Mouse (Mus musculus): ENCODE data around the gene Sirpa. TPM values are rescaled to one million over a fixed set of nuclear protein-coding genes. Genes with fewer than 3 reads are reported as not detected.

Gene Sirpa
- polyA plus RNA-seq, 1 experiment from 2014 or later = 24.9 TPM

DNA sequence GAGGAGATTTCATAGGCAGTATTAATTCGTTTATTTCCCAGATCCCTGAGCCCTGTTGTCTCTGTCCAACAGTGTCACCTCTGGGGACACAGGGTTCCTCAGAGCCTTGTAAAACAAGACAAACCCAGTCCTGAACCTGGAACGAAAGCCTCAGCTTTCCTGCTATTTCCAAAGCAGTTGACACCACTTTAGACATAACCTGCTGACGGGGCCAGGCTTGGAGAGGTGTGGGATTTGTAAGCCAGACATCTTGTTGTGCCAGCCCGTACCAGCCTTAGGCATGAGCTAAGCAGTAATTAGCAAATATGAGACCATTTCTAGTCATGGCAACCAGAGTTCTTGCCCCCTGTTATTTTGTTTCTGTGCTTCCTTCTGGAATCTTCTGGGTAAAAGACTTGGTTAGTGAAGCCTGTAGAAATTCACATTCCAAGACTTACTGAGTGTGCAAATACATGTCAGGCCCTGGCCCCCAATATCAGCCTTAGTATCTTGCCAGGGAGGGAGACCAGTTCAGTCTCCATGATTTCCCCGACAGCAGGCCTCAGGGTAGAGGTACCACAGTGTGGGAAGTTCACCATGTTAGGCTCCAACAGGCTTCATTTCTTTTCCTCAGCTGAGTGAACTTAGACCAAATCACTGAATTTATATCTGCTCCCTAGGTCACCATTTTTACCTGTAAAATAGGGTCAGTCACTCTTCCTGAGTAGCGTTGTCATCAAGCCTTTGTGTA lies 36.0 kb downstream of the Sirpa start:
- Histone ChIP-seq H3K9ac (no peak overlapping the region), H3K4me2 (no peak overlapping the region), H3K4me3 (no peak overlapping the region), H3K36me3 (peaks cover 18% of the 10 kb centered on the region), H3K27ac (replicated peaks) (no peak overlapping the region), H3K4me1 (replicated peaks) (peaks cover 16% of the 10 kb centered on the region), H3K27me3 (no peaks in the 10 kb centered on the region), H3K9me3 (no peaks in the 10 kb centered on the region)
- no peak for ATAC-seq (ENCODE audit: low read depth)
- WGBS = 92% methylated on average over 6 of the region's 6 CpGs

DNA sequence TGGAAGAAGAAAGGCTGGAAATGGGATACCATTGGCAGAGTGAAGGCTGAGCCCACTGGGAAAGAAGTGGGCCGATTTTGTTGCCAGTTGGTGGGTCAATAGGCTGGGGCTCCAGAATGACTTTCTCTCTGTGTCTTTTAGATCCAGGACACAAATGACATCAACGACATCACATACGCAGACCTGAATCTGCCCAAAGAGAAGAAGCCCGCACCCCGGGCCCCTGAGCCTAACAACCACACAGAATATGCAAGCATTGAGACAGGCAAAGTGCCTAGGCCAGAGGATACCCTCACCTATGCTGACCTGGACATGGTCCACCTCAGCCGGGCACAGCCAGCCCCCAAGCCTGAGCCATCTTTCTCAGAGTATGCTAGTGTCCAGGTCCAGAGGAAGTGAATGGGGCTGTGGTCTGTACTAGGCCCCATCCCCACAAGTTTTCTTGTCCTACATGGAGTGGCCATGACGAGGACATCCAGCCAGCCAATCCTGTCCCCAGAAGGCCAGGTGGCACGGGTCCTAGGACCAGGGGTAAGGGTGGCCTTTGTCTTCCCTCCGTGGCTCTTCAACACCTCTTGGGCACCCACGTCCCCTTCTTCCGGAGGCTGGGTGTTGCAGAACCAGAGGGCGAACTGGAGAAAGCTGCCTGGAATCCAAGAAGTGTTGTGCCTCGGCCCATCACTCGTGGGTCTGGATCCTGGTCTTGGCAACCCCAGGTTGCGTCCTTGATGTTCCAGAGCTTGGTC lies 37.3 kb downstream of the Sirpa start:
- H3K27ac ChIP-seq (replicated peaks) = no peak overlapping the region
- ATAC-seq (ENCODE audit: low read depth) = no peak
- 95% methylated on average over 15 of the region's 15 CpGs for WGBS
- H3K27me3 ChIP-seq = no peaks in the 10 kb centered on the region
- H3K4me3 ChIP-seq = no peak overlapping the region
- H3K36me3 ChIP-seq = peaks cover 18% of the 10 kb centered on the region
- H3K4me1 ChIP-seq (replicated peaks) = peaks cover 3% of the 10 kb centered on the region
- H3K9me3 ChIP-seq = no peaks in the 10 kb centered on the region
- H3K9ac ChIP-seq = no peak overlapping the region
- H3K4me2 ChIP-seq = no peak overlapping the region

DNA sequence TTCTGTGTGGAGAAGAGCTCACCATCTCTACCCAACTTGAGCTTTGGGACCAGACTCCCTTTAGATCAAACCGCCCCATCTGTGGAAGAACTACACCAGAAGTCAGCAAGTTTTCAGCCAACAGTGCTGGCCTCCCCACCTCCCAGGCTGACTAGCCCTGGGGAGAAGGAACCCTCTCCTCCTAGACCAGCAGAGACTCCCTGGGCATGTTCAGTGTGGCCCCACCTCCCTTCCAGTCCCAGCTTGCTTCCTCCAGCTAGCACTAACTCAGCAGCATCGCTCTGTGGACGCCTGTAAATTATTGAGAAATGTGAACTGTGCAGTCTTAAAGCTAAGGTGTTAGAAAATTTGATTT lies 37.9 kb downstream of the Sirpa start:
- H3K4me3 ChIP-seq = no peak overlapping the region
- no peak overlapping the region for H3K4me2 ChIP-seq
- H3K27ac ChIP-seq (replicated peaks) = no peak overlapping the region
- H3K36me3 ChIP-seq = peaks cover 18% of the 10 kb centered on the region
- H3K9me3 ChIP-seq = no peaks in the 10 kb centered on the region
- WGBS = 92% methylated on average over 3 of the region's 3 CpGs
- no peaks in the 10 kb centered on the region for H3K27me3 ChIP-seq
- no peaks in the 10 kb centered on the region for H3K4me1 ChIP-seq (replicated peaks)
- ATAC-seq (ENCODE audit: low read depth) = no peak
- no peak overlapping the region for H3K9ac ChIP-seq

- Histone ChIP-seq H3K9me3 (no peaks in the 10 kb centered on the region), H3K36me3 (peaks cover 18% of the 10 kb centered on the region), H3K4me1 (replicated peaks) (no peaks in the 10 kb centered on the region), H3K4me2 (no peak overlapping the region), H3K27me3 (no peaks in the 10 kb centered on the region), H3K4me3 (no peak overlapping the region), H3K9ac (no peak overlapping the region), H3K27ac (replicated peaks) (no peak overlapping the region)
- ATAC-seq (ENCODE audit: low read depth) = no peak
- 88% methylated on average over 7 of the region's 7 CpGs for WGBS
Observed at GRCm38 (mm10) chr2:129630978-129631660, 38.5 kb downstream of the Sirpa start.

GRCm38 (mm10) chr2:129632324-129632723 lies 39.7 kb downstream of the Sirpa start:
- Histone ChIP-seq H3K4me1 (replicated peaks) (no peaks in the 10 kb centered on the region), H3K4me3 (no peak overlapping the region), H3K9ac (no peak overlapping the region), H3K27ac (replicated peaks) (no peak overlapping the region), H3K27me3 (no peaks in the 10 kb centered on the region), H3K36me3 (peaks cover 18% of the 10 kb centered on the region), H3K4me2 (no peak overlapping the region), H3K9me3 (no peaks in the 10 kb centered on the region)
- ATAC-seq (ENCODE audit: low read depth) = no peak
- WGBS = 89% methylated on average over 7 of the region's 7 CpGs

DNA sequence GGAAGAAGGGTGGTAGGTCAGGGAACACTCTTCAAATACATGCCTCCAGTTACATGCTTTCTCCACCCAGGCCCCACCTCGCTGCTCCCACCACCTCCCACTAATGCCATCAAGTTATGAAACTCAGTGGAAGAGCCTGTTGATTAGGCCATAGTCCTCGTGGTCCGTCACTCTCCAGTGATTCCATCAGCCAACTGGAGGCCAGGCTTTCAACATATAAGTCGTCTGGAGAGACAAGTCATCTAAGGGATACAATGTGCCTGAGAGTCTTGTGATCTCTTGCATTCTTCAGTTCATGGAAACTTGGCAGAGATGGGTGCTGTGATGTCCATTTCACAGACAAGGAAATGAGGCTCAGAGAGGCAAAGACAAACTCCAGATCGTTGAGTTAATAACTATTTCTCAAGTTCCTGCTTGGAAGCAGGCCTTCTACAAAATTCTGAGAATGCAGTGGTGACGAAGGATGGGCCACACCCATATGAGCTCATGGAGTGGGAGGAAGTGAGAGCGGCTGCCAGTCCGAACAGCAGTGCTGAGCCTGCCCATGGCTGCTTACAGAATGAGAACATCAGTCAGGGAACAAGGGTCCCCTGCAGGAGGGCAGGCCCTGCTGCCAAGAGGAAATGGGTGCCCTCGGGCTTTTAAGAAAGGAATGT lies 40.6 kb downstream of the Sirpa start:
- WGBS = 80% methylated on average over 9 of the region's 9 CpGs
- peaks cover 18% of the 10 kb centered on the region for H3K36me3 ChIP-seq
- no peaks in the 10 kb centered on the region for H3K4me1 ChIP-seq (replicated peaks)

GRCm38 (mm10) chr2:129633982-129634381 lies 41.3 kb downstream of the Sirpa start:
- no peak overlapping the region for H3K4me3 ChIP-seq
- WGBS = 87% methylated on average over 3 of the region's 3 CpGs
- H3K9ac ChIP-seq = no peak overlapping the region
- H3K36me3 ChIP-seq = peaks cover 18% of the 10 kb centered on the region
- no peak for ATAC-seq (ENCODE audit: low read depth)
- H3K27ac ChIP-seq (replicated peaks) = no peak overlapping the region
- H3K9me3 ChIP-seq = no peaks in the 10 kb centered on the region
- H3K27me3 ChIP-seq = no peaks in the 10 kb centered on the region
- H3K4me1 ChIP-seq (replicated peaks) = no peaks in the 10 kb centered on the region
- H3K4me2 ChIP-seq = no peak overlapping the region

More for the DNA sequence above, 40.6 kb downstream of the Sirpa start:
- ATAC-seq (ENCODE audit: low read depth) = no peak
- H3K9ac ChIP-seq = no peak overlapping the region
- no peak overlapping the region for H3K4me2 ChIP-seq
- no peak overlapping the region for H3K27ac ChIP-seq (replicated peaks)
- no peaks in the 10 kb centered on the region for H3K9me3 ChIP-seq
- no peak overlapping the region for H3K4me3 ChIP-seq
- no peaks in the 10 kb centered on the region for H3K27me3 ChIP-seq

- H3K4me1 ChIP-seq (replicated peaks) = 0 out of 2 replicates have a peak, but pooled peaks cover 4% of the 10 kb centered on the region
- no peak for ATAC-seq (ENCODE audit: low read depth)
- H3K27me3 ChIP-seq = no peaks in the 10 kb centered on the region
- no peak overlapping the region for H3K4me3 ChIP-seq
- H3K36me3 ChIP-seq = no peaks in the 10 kb centered on the region
- 64% methylated on average over 4 of the region's 4 CpGs for WGBS
- no peaks in the 10 kb centered on the region for H3K9me3 ChIP-seq
- H3K27ac ChIP-seq (replicated peaks) = no peak overlapping the region
- H3K9ac ChIP-seq = no peak overlapping the region
- no peak overlapping the region for H3K4me2 ChIP-seq
Observed at GRCm38 (mm10) chr2:129652616-129653015, 60.0 kb downstream of the Sirpa start.

- no peak for ATAC-seq (ENCODE audit: low read depth)
- H3K4me3 ChIP-seq = no peak overlapping the region
- H3K4me1 ChIP-seq (replicated peaks) = 0 out of 2 replicates have a peak, but pooled peaks cover 4% of the 10 kb centered on the region
- H3K27me3 ChIP-seq = no peaks in the 10 kb centered on the region
- H3K4me2 ChIP-seq = no peak overlapping the region
- 83% methylated on average over 2 of the region's 2 CpGs for WGBS
- no peak overlapping the region for H3K9ac ChIP-seq
- H3K36me3 ChIP-seq = no peaks in the 10 kb centered on the region
- H3K9me3 ChIP-seq = no peaks in the 10 kb centered on the region
- H3K27ac ChIP-seq (replicated peaks) = no peak overlapping the region
Observed at GRCm38 (mm10) chr2:129653632-129654031, 61.0 kb downstream of the Sirpa start.

DNA sequence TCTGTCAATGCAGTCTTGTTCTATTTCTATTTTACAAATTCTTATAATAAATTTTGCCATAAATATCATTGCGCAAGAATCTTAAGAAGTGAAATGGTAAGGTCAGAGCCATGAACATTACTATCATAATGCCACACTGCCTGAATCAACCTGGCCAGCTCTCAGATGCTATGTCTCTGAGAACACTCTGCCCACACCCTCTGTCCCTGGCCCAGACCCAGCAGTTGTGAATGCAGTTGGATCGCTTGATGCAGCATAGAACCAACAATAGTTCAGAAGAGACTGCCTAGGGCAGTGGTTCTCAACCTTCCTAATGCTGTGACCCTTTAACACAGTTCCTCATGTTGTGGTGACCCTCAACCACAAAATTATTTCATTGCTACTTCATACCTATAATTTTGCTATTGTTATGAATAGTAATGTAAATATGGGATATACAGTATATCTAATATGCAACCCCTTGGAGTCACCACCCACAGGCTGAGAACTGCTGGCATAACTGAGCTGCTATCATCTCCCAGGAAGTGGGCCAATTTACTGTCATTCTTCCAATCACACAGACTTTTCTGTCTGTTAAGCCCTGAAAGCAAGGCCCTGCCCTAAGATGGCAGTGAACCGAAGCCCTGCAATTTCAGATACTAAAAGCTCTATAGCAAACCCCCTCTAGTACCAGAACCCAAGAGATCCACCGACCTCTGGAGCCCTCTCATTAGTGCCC lies 61.8 kb downstream of the Sirpa start:
- Histone ChIP-seq H3K27me3 (no peaks in the 10 kb centered on the region), H3K4me3 (no peak overlapping the region), H3K9me3 (no peaks in the 10 kb centered on the region), H3K36me3 (no peaks in the 10 kb centered on the region), H3K27ac (replicated peaks) (no peak overlapping the region), H3K4me2 (no peak overlapping the region), H3K4me1 (replicated peaks) (0 out of 2 replicates have a peak, but pooled peaks cover 4% of the 10 kb centered on the region), H3K9ac (no peak overlapping the region)
- no peak for ATAC-seq (ENCODE audit: low read depth)
- WGBS = 85% methylated on average over 4 of the region's 4 CpGs

DNA sequence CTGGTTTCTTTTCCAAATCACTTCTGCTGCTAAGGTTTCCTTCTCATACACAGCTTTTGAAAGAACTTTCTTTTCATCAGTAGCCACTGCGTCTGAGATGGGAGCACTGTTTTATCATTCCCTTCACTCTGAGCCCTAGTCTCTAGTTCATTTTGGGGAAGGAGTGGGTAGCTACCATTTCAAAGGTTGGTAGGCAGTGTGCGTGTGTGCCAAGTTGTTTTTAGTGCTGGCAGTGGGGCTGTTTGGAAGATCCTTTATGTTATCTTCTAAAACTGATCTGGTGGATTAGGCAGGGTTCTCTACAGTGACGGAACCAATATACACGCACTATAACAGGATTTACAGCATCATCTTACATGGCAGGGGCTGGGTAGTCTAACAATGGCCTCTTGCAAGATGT lies 62.4 kb downstream of the Sirpa start:
- no peak for ATAC-seq (ENCODE audit: low read depth)

More for the DNA sequence above, 62.4 kb downstream of the Sirpa start:
- 94% methylated on average over 4 of the region's 4 CpGs for WGBS
- no peaks in the 10 kb centered on the region for H3K36me3 ChIP-seq
- H3K9ac ChIP-seq = no peak overlapping the region
- no peak overlapping the region for H3K4me2 ChIP-seq
- 0 out of 2 replicates have a peak, but pooled peaks cover 4% of the 10 kb centered on the region for H3K4me1 ChIP-seq (replicated peaks)
- no peaks in the 10 kb centered on the region for H3K27me3 ChIP-seq
- H3K9me3 ChIP-seq = no peaks in the 10 kb centered on the region
- no peak overlapping the region for H3K4me3 ChIP-seq
- H3K27ac ChIP-seq (replicated peaks) = no peak overlapping the region

Data from neural tube, embryonic 13.5 days (tissue).